Mouse (Mus musculus) limb, embryonic 15.5 days (tissue): Measurements from ENCODE around the gene Pcdh7. TPM values are rescaled to one million over a fixed set of nuclear protein-coding genes. Genes with fewer than 3 reads are reported as not detected.

Experiments
- ATAC-seq: fragments of 200-750 bp; cut with Nextera tagmentation; 2 replicates; pipeline ENCODE4 v1.8.0; 2017; ENCODE audit warnings: low read depth, moderate TSS enrichment; ENCODE audit not compliant: insufficient number of reproducible peaks, low FRiP score, low TSS enrichment
- H3K27ac ChIP-seq: fragments of 300-500 bp; sonication (generic); 2 replicates; pipeline ENCODE4 v1.5.1; 2015; ENCODE audit warnings: moderate library complexity, mild to moderate bottlenecking, inconsistent platforms
- H3K27me3 ChIP-seq: fragments of 300-500 bp; sonication (generic); 2 replicates; pipeline ENCODE4 v1.6.1; 2015; ENCODE audit warnings: inconsistent platforms
- H3K36me3 ChIP-seq: fragments of 300-500 bp; sonication (generic); 2 replicates; pipeline ENCODE4 v1.6.1; 2015; ENCODE audit warnings: inconsistent platforms
- H3K4me1 ChIP-seq: fragments of 300-500 bp; sonication (generic); 2 replicates; pipeline ENCODE4 v1.6.1; 2015; ENCODE audit warnings: inconsistent platforms
- H3K4me2 ChIP-seq: fragments of 300-500 bp; sonication (generic); 2 replicates; pipeline ENCODE4 v1.6.1; 2015; ENCODE audit warnings: mild to moderate bottlenecking, inconsistent platforms
- H3K4me3 ChIP-seq: fragments of 300-500 bp; sonication (generic); 2 replicates; pipeline ENCODE4 v1.5.1; 2015; ENCODE audit warnings: mild to moderate bottlenecking, inconsistent platforms
- H3K9ac ChIP-seq: fragments of 300-500 bp; sonication (generic); 2 replicates; pipeline ENCODE4 v1.6.1; 2015; ENCODE audit warnings: inconsistent platforms
- H3K9me3 ChIP-seq: fragments of 300-500 bp; sonication (generic); 2 replicates; pipeline ENCODE4 v1.6.1; 2016; ENCODE audit warnings: inconsistent platforms
- WGBS: fragments of 180-500 bp; shearing (Covaris S2); methylation state at CpG from one replicate; pipeline ENCODE4 v1.1.7; 2015; 5-methylcytosine and 5-hydroxymethylcytosine counted together
- polyA plus RNA-seq: library from polyadenylated mRNA; unstranded; fragments of >200 nt; fragmentation: Nextera tagmentation; extraction: Ambion mirVana; gene quantifications from 2 replicates; pipeline ENCODE4 v1.2.1, GENCODE M21; 2015

The Pcdh7 gene
- polyA plus RNA-seq, 1 experiment from 2014 or later, result 8.9 TPM

GRCm38 (mm10) chr5:57719594-57720185 is 1.9 kb downstream of the Pcdh7 start:
- no peak overlapping the region for H3K27ac ChIP-seq

GRCm38 (mm10) chr5:57720206-57720880 is 2.6 kb downstream of the Pcdh7 start:
- Histone ChIP-seq H3K9me3 (no peaks in the 10 kb centered on the region), H3K9ac (no peak overlapping the region), H3K4me3 (peak overlapping the region; percentile 66), H3K4me2 (peak overlapping the region; percentile 94), H3K4me1 (peaks cover 32% of the 10 kb centered on the region), H3K27ac (no peak overlapping the region), H3K27me3 (peaks cover 10% of the 10 kb centered on the region; the same call in 1 of the 2 replicates), H3K36me3 (no peaks in the 10 kb centered on the region)
- 8% methylated on average over 34 of the region's 34 CpGs for WGBS
- ATAC-seq, result no peak

More at GRCm38 (mm10) chr5:57719594-57720185, 1.9 kb downstream of the Pcdh7 start:
- Histone ChIP-seq H3K9ac (peak overlapping the region; percentile 54; the same call in 1 of the 2 replicates), H3K27me3 (peaks cover 10% of the 10 kb centered on the region; the same call in 1 of the 2 replicates), H3K36me3 (no peaks in the 10 kb centered on the region), H3K4me2 (peak overlapping the region; percentile 94), H3K4me3 (peak overlapping the region; percentile 66), H3K4me1 (peaks cover 32% of the 10 kb centered on the region), H3K9me3 (no peaks in the 10 kb centered on the region)
- ATAC-seq, result no peak
- WGBS, result under 1% methylated on average over 59 of the region's 59 CpGs

GRCm38 (mm10) chr5:57721148-57721712 is 3.5 kb downstream of the Pcdh7 start:
- H3K9ac ChIP-seq, result no peak overlapping the region

GRCm38 (mm10) chr5:57721927-57722326 is 4.2 kb downstream of the Pcdh7 start:
- H3K9me3 ChIP-seq, result no peaks in the 10 kb centered on the region
- peak overlapping the region; percentile 66 for H3K4me3 ChIP-seq
- no peak overlapping the region for H3K27ac ChIP-seq
- H3K9ac ChIP-seq, result no peak overlapping the region
- H3K36me3 ChIP-seq, result no peaks in the 10 kb centered on the region
- peaks cover 32% of the 10 kb centered on the region for H3K4me1 ChIP-seq
- WGBS, result 21% methylated on average over 6 of the region's 6 CpGs
- H3K27me3 ChIP-seq, result peaks cover 10% of the 10 kb centered on the region; the same call in 1 of the 2 replicates
- ATAC-seq, result no peak
- peak overlapping the region; percentile 94 for H3K4me2 ChIP-seq

More at GRCm38 (mm10) chr5:57721148-57721712, 3.5 kb downstream of the Pcdh7 start:
- Histone ChIP-seq H3K4me2 (peak overlapping the region; percentile 94), H3K36me3 (no peaks in the 10 kb centered on the region), H3K4me1 (peaks cover 32% of the 10 kb centered on the region), H3K27me3 (peaks cover 10% of the 10 kb centered on the region; the same call in 1 of the 2 replicates), H3K9me3 (no peaks in the 10 kb centered on the region), H3K27ac (no peak overlapping the region), H3K4me3 (peak overlapping the region; percentile 66)
- 37% methylated on average over 8 of the region's 8 CpGs for WGBS
- no peak for ATAC-seq

GRCm38 (mm10) chr5:57733451-57733850 is 15.7 kb downstream of the Pcdh7 start:
- H3K9ac ChIP-seq, result no peak overlapping the region
- H3K4me3 ChIP-seq, result no peak overlapping the region
- H3K36me3 ChIP-seq, result no peaks in the 10 kb centered on the region
- H3K27me3 ChIP-seq, result no peaks in the 10 kb centered on the region
- no peaks in the 10 kb centered on the region for H3K9me3 ChIP-seq
- no peak overlapping the region for H3K27ac ChIP-seq
- WGBS, result 51% methylated on average over 1 of the region's 1 CpGs
- H3K4me2 ChIP-seq, result no peak overlapping the region
- no peaks in the 10 kb centered on the region for H3K4me1 ChIP-seq
- no peak for ATAC-seq

GRCm38 (mm10) chr5:57735723-57736122 is 18.0 kb downstream of the Pcdh7 start:
- 74% methylated on average over 6 of the region's 6 CpGs for WGBS
- H3K36me3 ChIP-seq, result no peaks in the 10 kb centered on the region
- H3K4me1 ChIP-seq, result no peaks in the 10 kb centered on the region
- no peaks in the 10 kb centered on the region for H3K9me3 ChIP-seq
- ATAC-seq, result no peak
- no peak overlapping the region for H3K4me2 ChIP-seq
- H3K27ac ChIP-seq, result no peak overlapping the region
- H3K4me3 ChIP-seq, result no peak overlapping the region
- H3K9ac ChIP-seq, result no peak overlapping the region
- H3K27me3 ChIP-seq, result no peaks in the 10 kb centered on the region

- Histone ChIP-seq H3K27me3 (no peaks in the 10 kb centered on the region), H3K9ac (no peak overlapping the region), H3K4me2 (no peak overlapping the region), H3K4me3 (no peak overlapping the region), H3K4me1 (no peaks in the 10 kb centered on the region), H3K36me3 (no peaks in the 10 kb centered on the region), H3K27ac (no peak overlapping the region), H3K9me3 (no peaks in the 10 kb centered on the region)
- WGBS, result 31% methylated on average over 6 of the region's 6 CpGs
- ATAC-seq, result no peak
Measured at GRCm38 (mm10) chr5:57742924-57743323, 25.2 kb downstream of the Pcdh7 start.

- Histone ChIP-seq H3K27ac (no peak overlapping the region), H3K4me2 (no peak overlapping the region), H3K27me3 (no peaks in the 10 kb centered on the region), H3K9ac (no peak overlapping the region), H3K36me3 (no peaks in the 10 kb centered on the region), H3K4me1 (no peaks in the 10 kb centered on the region), H3K4me3 (no peak overlapping the region), H3K9me3 (no peaks in the 10 kb centered on the region)
- ATAC-seq, result no peak
- WGBS, result 81% methylated on average over 2 of the region's 2 CpGs
Measured at GRCm38 (mm10) chr5:57743956-57744661, 26.3 kb downstream of the Pcdh7 start.

- no peak overlapping the region for H3K9ac ChIP-seq
- ATAC-seq, result no peak
- no peak overlapping the region for H3K4me2 ChIP-seq
- H3K4me3 ChIP-seq, result no peak overlapping the region
- H3K4me1 ChIP-seq, result no peaks in the 10 kb centered on the region
- H3K36me3 ChIP-seq, result no peaks in the 10 kb centered on the region
- no peak overlapping the region for H3K27ac ChIP-seq
- H3K9me3 ChIP-seq, result no peaks in the 10 kb centered on the region
- WGBS, result 73% methylated on average over 1 of the region's 1 CpGs
- H3K27me3 ChIP-seq, result no peaks in the 10 kb centered on the region
Measured at GRCm38 (mm10) chr5:57745879-57746278, 28.1 kb downstream of the Pcdh7 start.

- Histone ChIP-seq H3K4me3 (no peak overlapping the region), H3K4me1 (no peaks in the 10 kb centered on the region), H3K27ac (no peak overlapping the region), H3K36me3 (no peaks in the 10 kb centered on the region), H3K27me3 (no peaks in the 10 kb centered on the region), H3K9ac (no peak overlapping the region), H3K4me2 (no peak overlapping the region), H3K9me3 (no peaks in the 10 kb centered on the region)
- no peak for ATAC-seq
- WGBS, result 69% methylated on average over 1 of the region's 1 CpGs
Measured at GRCm38 (mm10) chr5:57750320-57750719, 32.6 kb downstream of the Pcdh7 start.

GRCm38 (mm10) chr5:57755791-57756190 is 38.0 kb downstream of the Pcdh7 start:
- WGBS, result 12% methylated on average over 1 of the region's 1 CpGs
- H3K9ac ChIP-seq, result no peak overlapping the region
- ATAC-seq, result no peak
- no peak overlapping the region for H3K4me3 ChIP-seq
- no peak overlapping the region for H3K4me2 ChIP-seq
- H3K27me3 ChIP-seq, result no peaks in the 10 kb centered on the region
- no peaks in the 10 kb centered on the region for H3K9me3 ChIP-seq
- H3K4me1 ChIP-seq, result peaks cover 10% of the 10 kb centered on the region; the same call in 1 of the 2 replicates
- no peaks in the 10 kb centered on the region for H3K36me3 ChIP-seq
- no peak overlapping the region for H3K27ac ChIP-seq
